Mouse (Mus musculus): Measurements from ENCODE around the gene Tgfbr3. TPM values are rescaled to one million over a fixed set of nuclear protein-coding genes. Genes with fewer than 3 reads are reported as not detected.

Gene Tgfbr3
- total RNA-seq, 2 experiments from 2014 or later, result 42.6 to 52.0 TPM

GRCm38 (mm10) chr5:107093253-107093652 lies 196.2 kb downstream of the Tgfbr3 start:
- peak in 1 of 2 experiments; percentile 58 for DNase-seq

GRCm38 (mm10) chr5:107092137-107092536 lies 197.3 kb downstream of the Tgfbr3 start:
- peak in 1 of 2 experiments; percentile 20 for DNase-seq
- intact Hi-C loops (cut with DNase I), result no loop called here

More at GRCm38 (mm10) chr5:107093253-107093652, 196.2 kb downstream of the Tgfbr3 start:
- intact Hi-C loops (cut with DNase I), result no loop called here

- DNase-seq, result no peak
- intact Hi-C loops (cut with DNase I), result loop anchor here (2.0 kb wide), 1 partner anchor 197 kb away; no protein-coding TSS in a partner anchor
Measured at GRCm38 (mm10) chr5:107089966-107090365, 199.5 kb downstream of the Tgfbr3 start.

- DNase-seq, result peak; percentile 90 to 91
- intact Hi-C loops (cut with DNase I), result loop anchor here (2.0 kb wide), 1 partner anchor 199 kb away; no protein-coding TSS in a partner anchor
Measured at GRCm38 (mm10) chr5:107087829-107088808, 201.3 kb downstream of the Tgfbr3 start.

GRCm38 (mm10) chr5:107087291-107087690 lies 202.1 kb downstream of the Tgfbr3 start:
- intact Hi-C loops (cut with DNase I), result no loop called here

GRCm38 (mm10) chr5:107086166-107086565 lies 203.3 kb downstream of the Tgfbr3 start:
- intact Hi-C loops (cut with DNase I), result no loop called here
- DNase-seq, result no peak

More at GRCm38 (mm10) chr5:107087291-107087690, 202.1 kb downstream of the Tgfbr3 start:
- DNase-seq, result peak; percentile 82 to 86

- intact Hi-C loops (cut with DNase I), result no loop called here
- no peak for DNase-seq
Measured at GRCm38 (mm10) chr5:107084431-107084830, 205.0 kb downstream of the Tgfbr3 start.

GRCm38 (mm10) chr5:107082011-107082410 lies 207.4 kb downstream of the Tgfbr3 start:
- intact Hi-C loops (cut with DNase I), result no loop called here
- DNase-seq, result no peak

GRCm38 (mm10) chr5:107080986-107081624 lies 208.3 kb downstream of the Tgfbr3 start:
- DNase-seq, result no peak
- intact Hi-C loops (cut with DNase I), result no loop called here

GRCm38 (mm10) chr5:107079920-107080319 lies 209.5 kb downstream of the Tgfbr3 start:
- no peak for DNase-seq
- intact Hi-C loops (cut with DNase I), result no loop called here

GRCm38 (mm10) chr5:107079146-107079638 lies 210.2 kb downstream of the Tgfbr3 start:
- intact Hi-C loops (cut with DNase I), result no loop called here
- peak in 1 of 2 experiments; percentile 53 for DNase-seq

GRCm38 (mm10) chr5:107078361-107078760 lies 211.1 kb downstream of the Tgfbr3 start:
- intact Hi-C loops (cut with DNase I), result no loop called here
- no peak for DNase-seq

- no peak for DNase-seq
- intact Hi-C loops (cut with DNase I), result no loop called here
Measured at GRCm38 (mm10) chr5:107077900-107078299, 211.5 kb downstream of the Tgfbr3 start.

- intact Hi-C loops (cut with DNase I), result no loop called here
Measured at GRCm38 (mm10) chr5:107074980-107075583, 214.3 kb downstream of the Tgfbr3 start.

GRCm38 (mm10) chr5:107074350-107074749 lies 215.1 kb downstream of the Tgfbr3 start:
- no peak for DNase-seq
- intact Hi-C loops (cut with DNase I), result no loop called here

More at GRCm38 (mm10) chr5:107074980-107075583, 214.3 kb downstream of the Tgfbr3 start:
- DNase-seq, result no peak

GRCm38 (mm10) chr5:107073536-107073935 lies 215.9 kb downstream of the Tgfbr3 start:
- intact Hi-C loops (cut with DNase I), result no loop called here
- no peak for DNase-seq

GRCm38 (mm10) chr5:107068146-107068545 lies 221.3 kb downstream of the Tgfbr3 start:
- DNase-seq, result no peak
- intact Hi-C loops (cut with DNase I), result no loop called here

GRCm38 (mm10) chr5:107067531-107067930 lies 221.9 kb downstream of the Tgfbr3 start:
- intact Hi-C loops (cut with DNase I), result no loop called here
- no peak for DNase-seq

- intact Hi-C loops (cut with DNase I), result no loop called here
- no peak for DNase-seq
Measured at GRCm38 (mm10) chr5:107064922-107065321, 224.5 kb downstream of the Tgfbr3 start.

GRCm38 (mm10) chr5:107062229-107062852 lies 227.1 kb downstream of the Tgfbr3 start:
- DNase-seq, result peak; percentile 51 to 76
- intact Hi-C loops (cut with DNase I), result no loop called here
